ENCODE assay signal across 13 mouse cellular contexts in genomic region chr14:55579511-55580496, GRCm38 (mm10). TPM values are rescaled to one million over a fixed set of nuclear protein-coding genes. Genes with fewer than 3 reads are reported as not detected.
A peak's percentile ranks its signal among the peaks of the same experiment; 100 is the strongest.
DNase-seq lines count a peak whose midpoint lies in the region; ATAC-seq and TF ChIP-seq lines count a peak whose summit lies in the region.
"Had no signal": no experiment of that assay in that cellular context is flagged by ENCODE, and none has a peak within 500 bp of the region (broad histone marks: within the 10 kb centered on the region; RNA-seq: fewer than 3 reads in every experiment).

No protein-coding gene starts in this region.

- no peak overlapping the region for H3K27ac ChIP-seq in limb, embryonic 13.5 days
- H3K27ac ChIP-seq in limb, embryonic 10.5 days: no peak overlapping the region
- H3K27ac ChIP-seq in liver, postnatal 0 days (ENCODE audit: low read depth): no peak overlapping the region
- H3K27ac ChIP-seq: forebrain, embryonic 15.5 days had no signal

- no peak overlapping the region for H3K9ac ChIP-seq in limb, embryonic 13.5 days
- H3K9ac ChIP-seq in liver, postnatal 0 days (replicated peaks): no peak overlapping the region

- no peak for ATAC-seq in limb, embryonic 13.5 days (ENCODE audit: low FRiP score, low read depth)
- ATAC-seq in G1E (ENCODE audit: extremely low read depth, insufficient number of reproducible peaks, low FRiP score, poor library complexity, severe bottlenecking): no peak
- ATAC-seq in liver, postnatal 0 days: no peak

- DNase-seq in heart, adult 11 months: peak; percentile 91
- no peak for DNase-seq in heart, postnatal 10 days
- no peak for DNase-seq in limb, embryonic 10.5 days (ENCODE audit: low spot score)
- DNase-seq in G1E (ENCODE audit: low spot score): no peak
- DNase-seq in liver, postnatal 0 days: no peak
- no peak for DNase-seq in MN1 (ENCODE audit: low spot score)
- no peak for DNase-seq in right cerebral cortex, postnatal 10 days (ENCODE audit: low spot score in 2 of 2)
- DNase-seq: adrenal gland, adult 8-10 months; thymus, postnatal 25 days had no signal

- H3K36me3 ChIP-seq in limb, embryonic 13.5 days: peaks cover 26% of the 10 kb centered on the region
- peaks cover 26% of the 10 kb centered on the region for H3K36me3 ChIP-seq in limb, embryonic 10.5 days
- peaks cover 40% of the 10 kb centered on the region for H3K36me3 ChIP-seq in G1E (replicated peaks)
- H3K36me3 ChIP-seq in liver, postnatal 0 days (replicated peaks; ENCODE audit: insufficient read depth, low read length): peaks cover 22% of the 10 kb centered on the region

- WGBS in limb, embryonic 13.5 days: 91% methylated on average over 23 of the region's 23 CpGs
- WGBS in limb, embryonic 10.5 days: 84% methylated on average over 23 of the region's 23 CpGs
- 87% methylated on average over 23 of the region's 23 CpGs for whole genome bisulfite sequencing in liver, postnatal 0 days (ENCODE audit: insufficient replicate concordance)

- no peak for TF ChIP-seq EP300 in liver, postnatal 0 days (IDR thresholded peaks at IDR 0.05; ENCODE audit: low read depth)

- H3K4me2 ChIP-seq in limb, embryonic 13.5 days (replicated peaks): peak overlapping the region; percentile 94; the same call in 1 of the 2 replicates
- H3K4me2 ChIP-seq in liver, postnatal 0 days (ENCODE audit: low read depth, low read length): peak overlapping the region; percentile 96; the same call in 1 of the 2 replicates

- TF ChIP-seq CTCF in G1E (IDR thresholded peaks at IDR 0.05; ENCODE audit: low read depth, low read length): no peak
- no peak for TF ChIP-seq CTCF in liver, postnatal 0 days (IDR thresholded peaks at IDR 0.05; ENCODE audit: low read depth)

- intact Hi-C loops in heart, postnatal 10 days (cut with DNase I): no loop called here

- H3K9me3 ChIP-seq in limb, embryonic 13.5 days: no peaks in the 10 kb centered on the region
- H3K9me3 ChIP-seq in limb, embryonic 10.5 days (replicated peaks): no peaks in the 10 kb centered on the region
- no peaks in the 10 kb centered on the region for H3K9me3 ChIP-seq in G1E (replicated peaks)
- no peaks in the 10 kb centered on the region for H3K9me3 ChIP-seq in liver, postnatal 0 days (ENCODE audit: low read length)
- H3K9me3 ChIP-seq: forebrain, embryonic 15.5 days had no signal

- H3K27me3 ChIP-seq in limb, embryonic 13.5 days: peaks cover 8% of the 10 kb centered on the region
- peaks cover 14% of the 10 kb centered on the region; the same call in 1 of the 2 replicates for H3K27me3 ChIP-seq in limb, embryonic 10.5 days (ENCODE audit: low read depth, poor library complexity, severe bottlenecking)
- H3K27me3 ChIP-seq in G1E (ENCODE audit: insufficient read depth, low read length): no peaks in the 10 kb centered on the region; the same call in 1 of the 2 replicates
- no peaks in the 10 kb centered on the region for H3K27me3 ChIP-seq in liver, postnatal 0 days (ENCODE audit: insufficient read depth, low read length)
- H3K27me3 ChIP-seq: forebrain, embryonic 15.5 days had no signal

- no peak overlapping the region for H3K4me3 ChIP-seq in limb, embryonic 13.5 days
- H3K4me3 ChIP-seq in limb, embryonic 10.5 days: no peak overlapping the region; the same call in 1 of the 2 replicates
- peak overlapping the region; percentile 79; the same call in 1 of the 2 replicates for H3K4me3 ChIP-seq in G1E (ENCODE audit: low read depth, low read length)
- H3K4me3 ChIP-seq in liver, postnatal 0 days (ENCODE audit: low read depth, low read length): no peak overlapping the region

- peaks cover 24% of the 10 kb centered on the region for H3K4me1 ChIP-seq in limb, embryonic 13.5 days
- peaks cover 39% of the 10 kb centered on the region for H3K4me1 ChIP-seq in limb, embryonic 10.5 days
- H3K4me1 ChIP-seq in G1E (ENCODE audit: insufficient read depth, low read depth, low read length): peaks cover 75% of the 10 kb centered on the region
- H3K4me1 ChIP-seq in liver, postnatal 0 days (ENCODE audit: insufficient read depth): peaks cover 30% of the 10 kb centered on the region

RNA-seq across cellular contexts. Expression of gene Psme1, which starts 1.9 kb away (rescaled TPM):
- 100 to 1,000 TPM; 247 to 272 TPM for total RNA-seq in heart, postnatal 10 days (2021)
- 145 and 150 TPM in 2 replicates for polyA plus RNA-seq in limb, embryonic 13.5 days (2015; fragmentation: Nextera tagmentation; extraction: Ambion mirVana)
- 109 and 115 TPM in 2 replicates for polyA plus RNA-seq in limb, embryonic 10.5 days (2016; fragmentation: Nextera tagmentation; extraction: Ambion mirVana)
- total RNA-seq in G1E (2014; fragmentation: Nextera tagmentation) (598 and 793 TPM in 2 replicates), G1E (2017) (212 and 228 TPM in 2 replicates)
- 141 and 155 TPM in 2 replicates for polyA plus RNA-seq in G1E (2012)
- 162 and 180 TPM in 2 replicates for polyA plus RNA-seq in liver, postnatal 0 days (2015; fragmentation: Nextera tagmentation; extraction: Ambion mirVana)

RNA-seq across cellular contexts. Expression of gene Fitm1, which starts 4.4 kb away (rescaled TPM):
- 100 to 1,000 TPM; 192 to 201 TPM for total RNA-seq in heart, postnatal 10 days (2021)
- 22.5 and 25.5 TPM in 2 replicates for polyA plus RNA-seq in limb, embryonic 13.5 days (2015; fragmentation: Nextera tagmentation; extraction: Ambion mirVana)
- polyA plus RNA-seq in limb, embryonic 10.5 days (2016; fragmentation: Nextera tagmentation; extraction: Ambion mirVana): 1.3 and 3.9 TPM in 2 replicates
- total RNA-seq in G1E (2014; fragmentation: Nextera tagmentation) (not detected in 2 replicates), G1E (2017) (not detected in 2 replicates)
- not detected in 2 replicates for polyA plus RNA-seq in G1E (2012)
- polyA plus RNA-seq in liver, postnatal 0 days (2015; fragmentation: Nextera tagmentation; extraction: Ambion mirVana): 1.8 and 4.6 TPM in 2 replicates
- total RNA-seq: layer of hippocampus, postnatal 10 days; left cerebral cortex, postnatal 25 days had no signal
- polyA plus RNA-seq: forebrain, embryonic 15.5 days had no signal

RNA-seq across cellular contexts. Expression of gene Emc9, which starts 5.3 kb away (rescaled TPM):
- total RNA-seq in heart, postnatal 10 days (2021): 10 to 100 TPM; 42.6 to 43.4 TPM
- polyA plus RNA-seq in limb, embryonic 13.5 days (2015; fragmentation: Nextera tagmentation; extraction: Ambion mirVana): 4.9 and 5.0 TPM in 2 replicates
- 5.2 and 5.4 TPM in 2 replicates for polyA plus RNA-seq in limb, embryonic 10.5 days (2016; fragmentation: Nextera tagmentation; extraction: Ambion mirVana)
- total RNA-seq in G1E (2014; fragmentation: Nextera tagmentation) (16.7 and 20.0 TPM in 2 replicates), G1E (2017) (17.9 and 23.6 TPM in 2 replicates)
- polyA plus RNA-seq in G1E (2012): 19.5 and 20.2 TPM in 2 replicates
- 17.3 and 19.2 TPM in 2 replicates for polyA plus RNA-seq in liver, postnatal 0 days (2015; fragmentation: Nextera tagmentation; extraction: Ambion mirVana)

RNA-seq across cellular contexts. Expression of gene Psme2, which starts 11.1 kb away (rescaled TPM):
- total RNA-seq in heart, postnatal 10 days (2021): 100 to 1,000 TPM; 139 to 140 TPM
- polyA plus RNA-seq in limb, embryonic 13.5 days (2015; fragmentation: Nextera tagmentation; extraction: Ambion mirVana): 251 and 280 TPM in 2 replicates
- 157 and 192 TPM in 2 replicates for polyA plus RNA-seq in limb, embryonic 10.5 days (2016; fragmentation: Nextera tagmentation; extraction: Ambion mirVana)
- total RNA-seq in G1E (2014; fragmentation: Nextera tagmentation) (59.4 and 109 TPM in 2 replicates), G1E (2017) (163 and 165 TPM in 2 replicates)
- polyA plus RNA-seq in G1E (2012): 33.4 and 50.8 TPM in 2 replicates
- polyA plus RNA-seq in liver, postnatal 0 days (2015; fragmentation: Nextera tagmentation; extraction: Ambion mirVana): 222 and 231 TPM in 2 replicates

RNA-seq across cellular contexts. Expression of gene Rnf31, which starts 11.7 kb away (rescaled TPM):
- total RNA-seq in heart, postnatal 10 days (2021): 10 to 100 TPM; 21.7 to 28.3 TPM
- 22.5 and 23.2 TPM in 2 replicates for polyA plus RNA-seq in limb, embryonic 13.5 days (2015; fragmentation: Nextera tagmentation; extraction: Ambion mirVana)
- polyA plus RNA-seq in limb, embryonic 10.5 days (2016; fragmentation: Nextera tagmentation; extraction: Ambion mirVana): 19.7 and 22.6 TPM in 2 replicates
- total RNA-seq in G1E (2014; fragmentation: Nextera tagmentation) (23.7 and 43.9 TPM in 2 replicates), G1E (2017) (11.8 and 12.6 TPM in 2 replicates)
- 34.2 and 35.1 TPM in 2 replicates for polyA plus RNA-seq in G1E (2012)
- polyA plus RNA-seq in liver, postnatal 0 days (2015; fragmentation: Nextera tagmentation; extraction: Ambion mirVana): 8.5 and 9.6 TPM in 2 replicates
